Mouse (Mus musculus) stomach, postnatal 0 days (tissue): ENCODE data around the gene Slc35b2.

ENCODE experiments used
- CTCF ChIP-seq: IDR thresholded peaks from 2 replicates; pipeline ENCODE4 v1.5.1; 2016; ENCODE audit warnings: antibody characterized with exemption, low read depth, mild to moderate bottlenecking, moderate library complexity
- EP300 ChIP-seq: optimal IDR thresholded peaks from 2 replicates; pipeline ENCODE3; 2016; ENCODE audit warnings: antibody characterized with exemption

DNA sequence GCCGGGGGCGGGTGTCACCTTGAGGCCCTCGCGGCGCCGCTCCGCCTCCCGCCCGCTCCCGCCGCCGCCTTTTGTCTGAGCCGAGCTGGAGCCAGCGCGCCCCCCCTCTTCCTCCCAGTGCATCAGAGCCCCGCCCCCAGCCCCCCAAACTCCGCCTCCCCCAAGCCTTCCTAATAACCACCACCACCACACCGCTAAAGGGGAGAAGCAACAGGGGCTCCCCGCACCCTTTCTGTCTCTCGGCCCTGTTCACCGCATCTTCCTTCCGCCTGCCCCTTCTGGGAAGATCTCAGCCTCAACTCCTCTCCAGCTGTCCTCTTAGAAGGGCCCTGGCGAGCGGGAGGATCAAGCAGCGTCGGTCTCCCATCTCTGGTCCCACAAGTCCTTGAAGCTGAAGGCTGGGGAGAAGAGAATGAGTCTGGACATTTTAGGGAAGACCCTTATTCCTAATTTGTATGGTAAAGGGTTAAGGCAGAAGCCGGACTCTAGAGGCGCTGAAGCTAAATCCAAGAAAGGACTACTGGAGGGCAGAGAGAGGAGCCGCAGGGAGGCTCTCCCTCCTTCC, 14.0 kb upstream of the Slc35b2 start, which contains the start of gene Tmem151b:
- peak; percentile 17; the same call in 1 of the 2 replicates for TF ChIP-seq CTCF
- no peak for TF ChIP-seq EP300
